Mouse (Mus musculus) inflammation-experienced regulatory T-cells, adult 6 months (primary cell): ENCODE data around the gene Olfr469. TPM values are rescaled to one million over a fixed set of nuclear protein-coding genes. Genes with fewer than 3 reads are reported as not detected.
"Not testable (repeated sequence)": the region's sequence is repeated elsewhere in the genome, so short reads cannot be mapped to it uniquely, and the experiment has no call there.

ENCODE experiments used
- ATAC-seq: one replicate; pipeline ENCODE4 v1.8.0; 2017
- polyA plus RNA-seq, 3 experiments: library from polyadenylated mRNA; unstranded; fragments of 100-300 nt; shearing (Covaris generic); gene quantifications; one replicate each; pipeline ENCODE4 v1.2.1; 2017

The Olfr469 gene
- polyA plus RNA-seq = not detected

- not testable (repeated sequence) for ATAC-seq
These were observed at the start of gene Olfr469 for GRCm38 (mm10) chr7:107825441-107825840. TSS of gene Olfr469 (minus strand) at chr7:107825541.

DNA sequence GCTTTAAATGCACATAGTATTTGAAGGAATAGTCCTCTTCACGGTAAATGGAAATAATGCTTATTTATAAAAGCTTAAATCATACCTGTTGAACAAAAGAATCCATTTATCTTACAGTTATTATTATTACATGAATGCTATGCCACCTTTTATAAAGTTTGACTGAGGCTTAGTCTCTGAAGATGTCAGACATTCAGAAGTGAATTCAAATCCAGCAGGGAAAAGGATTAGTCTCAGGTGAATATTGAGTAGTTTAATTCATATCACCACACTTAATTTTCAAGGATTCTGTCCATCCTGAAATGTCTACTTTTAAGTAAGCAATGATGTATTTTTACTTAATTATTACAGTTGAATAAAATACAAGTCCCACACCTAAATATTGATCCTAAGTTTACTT lies 22.0 kb upstream of the Olfr469 start, which contains the start of gene Olfr470:
Gene Olfr470, minus strand, starts transcription at position 101 of the 400 bp plus-strand sequence.
- ATAC-seq = not testable (repeated sequence)

- no peak for ATAC-seq
These were observed 16.4 kb upstream of the Olfr469 start for GRCm38 (mm10) chr7:107841719-107842118.

DNA sequence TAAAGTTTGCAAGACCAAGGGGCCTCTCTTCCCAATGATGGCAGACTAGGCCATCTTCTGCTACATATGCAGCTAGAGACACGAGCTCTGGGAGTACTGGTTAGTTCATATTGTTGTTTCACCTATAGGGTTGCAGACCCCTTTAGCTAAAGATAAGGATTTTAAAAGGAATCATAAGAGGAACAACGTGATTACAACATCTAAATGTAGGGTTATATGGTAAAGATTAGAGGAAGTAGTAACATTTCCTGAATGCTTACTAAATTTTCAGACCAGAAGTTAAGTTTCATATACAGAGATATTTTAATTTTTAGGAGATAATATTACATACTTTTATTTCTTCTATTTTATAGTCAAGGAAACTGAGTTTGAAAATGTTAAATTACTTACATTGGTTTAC lies 1.5 kb downstream of the Olfr469 start:
- not testable (repeated sequence) for ATAC-seq

GRCm38 (mm10) chr7:107819442-107819841 lies 5.9 kb downstream of the Olfr469 start:
- no peak for ATAC-seq

GRCm38 (mm10) chr7:107811963-107812362 lies 13.4 kb downstream of the Olfr469 start, which contains the start of gene Olfr467:
TSS of gene Olfr467 (plus strand) at chr7:107812263.
- no peak for ATAC-seq

- no peak for ATAC-seq
These were observed 23.2 kb downstream of the Olfr469 start for GRCm38 (mm10) chr7:107802138-107802537.

DNA sequence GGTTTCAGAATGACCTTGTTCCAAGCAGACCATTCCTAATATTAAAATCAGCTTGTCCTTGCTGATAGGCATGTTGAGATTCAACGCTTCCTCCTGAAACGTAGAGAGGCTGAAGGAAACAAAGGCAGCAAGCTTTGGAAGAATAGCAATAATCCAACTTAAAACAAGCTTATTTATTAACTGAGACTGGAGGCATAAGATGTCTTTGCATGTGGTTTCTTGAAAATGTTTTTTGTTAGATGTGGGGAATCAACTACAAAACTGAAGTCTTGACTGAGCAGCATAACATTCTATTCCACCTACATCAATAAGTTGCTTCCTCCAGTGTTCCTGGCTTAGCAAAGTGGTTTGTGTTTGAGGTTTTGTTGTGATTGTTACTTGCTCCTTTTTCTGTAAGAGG lies 24.2 kb downstream of the Olfr469 start, which contains the start of gene Ovch2:
Gene Ovch2, minus strand, starts transcription at position 101 of the 400 bp plus-strand sequence.
- ATAC-seq = no peak

GRCm38 (mm10) chr7:107796500-107796899 lies 28.8 kb downstream of the Olfr469 start:
- ATAC-seq = no peak

DNA sequence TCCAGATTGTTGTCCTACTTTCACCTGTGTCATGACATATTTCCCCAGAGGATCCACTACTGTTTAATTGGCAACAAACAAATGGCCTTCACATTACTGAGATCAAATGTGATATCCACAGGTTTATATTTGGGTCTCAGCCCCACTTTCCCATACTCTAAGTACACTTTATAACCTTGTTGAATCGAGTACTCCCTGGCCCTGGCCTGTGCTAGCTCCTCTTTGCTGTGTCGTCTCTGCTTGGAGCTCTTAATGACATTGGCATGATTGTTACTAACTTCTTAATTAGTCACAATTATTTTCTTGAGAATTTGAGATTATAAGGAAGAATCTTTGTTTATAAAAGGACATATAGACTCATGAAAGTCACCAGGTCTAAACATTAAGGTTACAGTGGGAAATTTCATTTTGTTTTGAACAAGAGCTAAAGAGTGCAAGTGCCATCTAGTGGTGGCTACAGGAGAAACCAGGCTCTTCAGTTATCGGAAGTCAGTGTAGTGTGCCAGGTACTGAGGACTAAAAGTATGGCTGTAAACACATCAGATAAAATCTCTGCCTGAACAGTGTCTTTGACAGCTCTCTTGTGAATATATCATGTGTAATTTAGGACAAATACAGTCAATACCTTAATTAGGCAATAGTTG lies 37.2 kb downstream of the Olfr469 start:
- ATAC-seq = peak; percentile 41

DNA sequence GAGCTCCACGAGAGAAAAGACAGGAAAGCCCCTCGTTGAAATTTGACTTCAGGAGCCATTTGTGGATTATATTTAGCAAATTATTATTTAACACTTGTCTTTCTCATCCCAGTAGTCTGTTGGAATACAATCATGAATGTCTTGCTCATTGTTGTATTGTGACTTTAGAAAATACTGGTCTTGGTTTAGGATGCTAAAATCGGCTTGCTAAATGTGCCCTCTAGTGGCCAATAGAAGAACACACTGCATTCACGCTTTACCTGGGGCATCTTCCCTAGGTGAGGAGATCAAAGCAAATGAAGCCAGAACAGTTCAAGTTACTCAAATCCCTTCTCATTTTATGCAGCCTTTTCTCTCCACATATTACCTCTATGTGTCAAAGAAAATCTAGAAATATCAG lies 45.7 kb downstream of the Olfr469 start:
- ATAC-seq = peak; percentile 43

- ATAC-seq = no peak
These were observed 47.1 kb downstream of the Olfr469 start for GRCm38 (mm10) chr7:107778216-107778615.

DNA sequence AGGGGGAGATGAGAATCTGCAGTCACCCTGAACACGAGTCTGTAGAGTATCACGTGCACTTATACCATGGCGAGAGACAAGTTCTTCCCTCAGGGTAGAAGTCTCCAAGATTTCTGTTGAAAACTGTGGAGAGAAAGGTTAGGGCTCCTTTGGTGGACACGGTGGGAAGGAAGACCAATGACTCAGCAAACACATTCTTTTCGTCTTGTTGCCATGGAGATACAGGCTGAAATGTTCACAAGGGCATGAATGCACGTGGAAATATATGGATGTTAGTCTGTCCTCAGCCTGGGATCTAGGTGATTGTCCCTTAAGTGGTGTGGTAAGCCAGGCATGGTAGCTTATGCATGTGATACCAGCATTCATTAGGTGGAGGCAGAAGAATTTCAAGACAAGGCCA lies 54.5 kb downstream of the Olfr469 start:
- no peak for ATAC-seq

Other genes starting within 250 kb of the Olfr469 start
- gene Ppfibp2, start 230.3 kb downstream of the Olfr469 start, polyA plus RNA-seq = under 1 TPM; 0.47 to 0.63 (median 0.57) TPM
- not detected for gene 5330417H12Rik, start 200.4 kb downstream of the Olfr469 start, polyA plus RNA-seq
- gene Cyb5r2, start 67.5 kb downstream of the Olfr469 start, polyA plus RNA-seq = not detected
- not detected for gene Ovch2, start 24.3 kb downstream of the Olfr469 start, polyA plus RNA-seq
- gene Olfr467, start 13.3 kb downstream of the Olfr469 start, polyA plus RNA-seq = not detected
- gene Olfr470, start 21.9 kb upstream of the Olfr469 start, polyA plus RNA-seq = under 1 TPM in 1 of 3 experiments, not detected in 2; 0.66 TPM
- gene Olfr472, start 72.4 kb upstream of the Olfr469 start, polyA plus RNA-seq = under 1 TPM in 2 of 3 experiments, not detected in 1; 0.06 to 0.08 TPM
- not detected for gene Olfr473, start 104.9 kb upstream of the Olfr469 start, polyA plus RNA-seq
- not detected for gene Olfr474, start 129.1 kb upstream of the Olfr469 start, polyA plus RNA-seq
- gene Olfr476, start 139.3 kb upstream of the Olfr469 start, polyA plus RNA-seq = under 1 TPM in 1 of 3 experiments, not detected in 2; 0.16 TPM
- gene Olfr477, start 161.2 kb upstream of the Olfr469 start, polyA plus RNA-seq = not detected
- not detected for gene Olfr478, start 208.4 kb upstream of the Olfr469 start, polyA plus RNA-seq
- not detected for gene Olfr479, start 225.2 kb upstream of the Olfr469 start, polyA plus RNA-seq
- not detected for gene Olfr480, start 241.8 kb upstream of the Olfr469 start, polyA plus RNA-seq